Mouse (Mus musculus) brain, embryonic 18.5 days (tissue): ENCODE measurements at regions not wholly inside any gene's neighbourhood (a gene's known extent, or its start where the extent isn't known, plus 50 kb on each side); places are given as distances from the start of the nearest gene placed in this dataset.

Experiments used
- DNase-seq: peaks from one replicate; pipeline ENCODE4 v3.0.0-alpha.2; 2012; ENCODE audit warnings: low read depth, low spot score

- no peak for DNase-seq
These were observed 113.4 kb upstream of the C1qtnf3 start for GRCm38 (mm10) chr15:10838584-10839288.

GRCm38 (mm10) chr15:10840621-10841034, 111.5 kb upstream of the C1qtnf3 start:
- peak; percentile 62 for DNase-seq

GRCm38 (mm10) chr15:10843060-10843695, 109.0 kb upstream of the C1qtnf3 start:
- no peak for DNase-seq

GRCm38 (mm10) chr15:10846722-10847121, 105.4 kb upstream of the C1qtnf3 start:
- DNase-seq = no peak

- DNase-seq = no peak
These were observed 87.9 kb upstream of the C1qtnf3 start for GRCm38 (mm10) chr15:10864004-10864775.

- DNase-seq = no peak
These were observed 87.0 kb upstream of the C1qtnf3 start for GRCm38 (mm10) chr15:10865109-10865508.

GRCm38 (mm10) chr15:10866794-10867193, 85.3 kb upstream of the C1qtnf3 start:
- DNase-seq = no peak

GRCm38 (mm10) chr15:10868115-10868514, 84.0 kb upstream of the C1qtnf3 start:
- no peak for DNase-seq

GRCm38 (mm10) chr15:10868716-10869585, 83.2 kb upstream of the C1qtnf3 start:
- DNase-seq = no peak

- no peak for DNase-seq
These were observed 82.3 kb upstream of the C1qtnf3 start for GRCm38 (mm10) chr15:10869879-10870278.

GRCm38 (mm10) chr15:10872322-10872967, 79.7 kb upstream of the C1qtnf3 start:
- no peak for DNase-seq

GRCm38 (mm10) chr15:10876328-10876727, 75.8 kb upstream of the C1qtnf3 start:
- no peak for DNase-seq

- DNase-seq = no peak
These were observed 70.4 kb upstream of the C1qtnf3 start for GRCm38 (mm10) chr15:10881726-10882125.

- no peak for DNase-seq
These were observed 64.1 kb upstream of the C1qtnf3 start for GRCm38 (mm10) chr15:10887990-10888389.

GRCm38 (mm10) chr15:10890220-10890921, 61.8 kb upstream of the C1qtnf3 start:
- DNase-seq = peak; percentile 39

- no peak for DNase-seq
These were observed 53.8 kb upstream of the C1qtnf3 start for GRCm38 (mm10) chr15:10898309-10898708.

- DNase-seq = no peak
These were observed 53.2 kb upstream of the C1qtnf3 start for GRCm38 (mm10) chr15:10898715-10899486.

GRCm38 (mm10) chr15:10899904-10900303, 52.2 kb upstream of the C1qtnf3 start:
- DNase-seq = no peak

GRCm38 (mm10) chr15:10901075-10901474, 51.1 kb upstream of the C1qtnf3 start:
- DNase-seq = no peak
